Mouse (Mus musculus): ENCODE data around the gene Otud1. TPM values are rescaled to one million over a fixed set of nuclear protein-coding genes. Genes with fewer than 3 reads are reported as not detected.
A peak's percentile ranks its signal among the peaks of the same experiment; 100 is the strongest.

Gene Otud1
- polyA plus RNA-seq, 1 experiment from 2014 or later = 0.93 TPM

- H3K4me1 ChIP-seq = peaks cover 12% of the 10 kb centered on the region
- no peaks in the 10 kb centered on the region for H3K36me3 ChIP-seq
- no peak for ATAC-seq (ENCODE audit: insufficient number of reproducible peaks, insufficient read depth, low FRiP score, low TSS enrichment, low read depth)
- 20% methylated on average over 5 of the region's 5 CpGs for WGBS
- peak overlapping the region; percentile 81 for H3K4me2 ChIP-seq
- no peaks in the 10 kb centered on the region for H3K9me3 ChIP-seq
- H3K4me3 ChIP-seq = peak overlapping the region; percentile 71; the same call in 1 of the 2 replicates
- no peak overlapping the region for H3K9ac ChIP-seq
- H3K27ac ChIP-seq = no peak overlapping the region
- peaks cover 41% of the 10 kb centered on the region for H3K27me3 ChIP-seq
These were observed 1.1 kb upstream of the Otud1 start for GRCm38 (mm10) chr2:19656436-19656835.

GRCm38 (mm10) chr2:19657881-19658589 is 483 bp downstream of the Otud1 start:
- Histone ChIP-seq H3K4me3 (peak overlapping the region; percentile 71), H3K36me3 (no peaks in the 10 kb centered on the region), H3K4me2 (peak overlapping the region; percentile 81), H3K27me3 (peaks cover 43% of the 10 kb centered on the region), H3K9me3 (no peaks in the 10 kb centered on the region), H3K9ac (peak overlapping the region; percentile 77), H3K4me1 (peaks cover 12% of the 10 kb centered on the region), H3K27ac (peak overlapping the region; percentile 86)
- peak; percentile 84 for ATAC-seq (ENCODE audit: insufficient number of reproducible peaks, insufficient read depth, low FRiP score, low TSS enrichment, low read depth)
- WGBS = under 1% methylated on average over 87 of the region's 108 CpGs

- WGBS = 4% methylated on average over 49 of the region's 49 CpGs
- peak overlapping the region; percentile 86; the same call in 1 of the 2 replicates for H3K27ac ChIP-seq
- no peak for ATAC-seq (ENCODE audit: insufficient number of reproducible peaks, insufficient read depth, low FRiP score, low TSS enrichment, low read depth)
These were observed 1.3 kb downstream of the Otud1 start for GRCm38 (mm10) chr2:19658661-19659384.

GRCm38 (mm10) chr2:19660875-19661274 is 3.3 kb downstream of the Otud1 start:
- Histone ChIP-seq H3K27me3 (peaks cover 24% of the 10 kb centered on the region), H3K4me2 (no peak overlapping the region), H3K9me3 (no peaks in the 10 kb centered on the region), H3K36me3 (no peaks in the 10 kb centered on the region), H3K9ac (no peak overlapping the region), H3K4me3 (no peak overlapping the region), H3K27ac (no peak overlapping the region), H3K4me1 (peaks cover 14% of the 10 kb centered on the region)
- no peak for ATAC-seq (ENCODE audit: insufficient number of reproducible peaks, insufficient read depth, low FRiP score, low TSS enrichment, low read depth)

More at GRCm38 (mm10) chr2:19658661-19659384, 1.3 kb downstream of the Otud1 start:
- Histone ChIP-seq H3K9ac (peak overlapping the region; percentile 77), H3K4me1 (peaks cover 12% of the 10 kb centered on the region), H3K4me3 (peak overlapping the region; percentile 71), H3K4me2 (peak overlapping the region; percentile 81), H3K9me3 (no peaks in the 10 kb centered on the region), H3K36me3 (no peaks in the 10 kb centered on the region), H3K27me3 (peaks cover 36% of the 10 kb centered on the region)

GRCm38 (mm10) chr2:19663146-19663848 is 5.7 kb downstream of the Otud1 start:
- Histone ChIP-seq H3K27me3 (peaks cover 18% of the 10 kb centered on the region), H3K36me3 (no peaks in the 10 kb centered on the region), H3K4me3 (no peak overlapping the region), H3K4me1 (peaks cover 19% of the 10 kb centered on the region), H3K9me3 (no peaks in the 10 kb centered on the region), H3K9ac (no peak overlapping the region), H3K27ac (no peak overlapping the region), H3K4me2 (no peak overlapping the region)
- ATAC-seq (ENCODE audit: insufficient number of reproducible peaks, insufficient read depth, low FRiP score, low TSS enrichment, low read depth) = no peak
- 73% methylated on average over 4 of the region's 4 CpGs for WGBS

- no peak overlapping the region for H3K4me2 ChIP-seq
- no peak overlapping the region for H3K4me3 ChIP-seq
- ATAC-seq (ENCODE audit: insufficient number of reproducible peaks, insufficient read depth, low FRiP score, low TSS enrichment, low read depth) = no peak
- H3K4me1 ChIP-seq = peaks cover 10% of the 10 kb centered on the region
- WGBS = 75% methylated on average over 6 of the region's 6 CpGs
- H3K9me3 ChIP-seq = no peaks in the 10 kb centered on the region
- H3K27ac ChIP-seq = no peak overlapping the region
- H3K27me3 ChIP-seq = peaks cover 9% of the 10 kb centered on the region
- no peaks in the 10 kb centered on the region for H3K36me3 ChIP-seq
- no peak overlapping the region for H3K9ac ChIP-seq
These were observed 6.6 kb downstream of the Otud1 start for GRCm38 (mm10) chr2:19664147-19664546.

- WGBS = 47% methylated on average over 7 of the region's 7 CpGs
- no peak overlapping the region for H3K9ac ChIP-seq
- no peak overlapping the region for H3K4me3 ChIP-seq
- no peak for ATAC-seq (ENCODE audit: insufficient number of reproducible peaks, insufficient read depth, low FRiP score, low TSS enrichment, low read depth)
- no peaks in the 10 kb centered on the region for H3K36me3 ChIP-seq
- H3K27ac ChIP-seq = no peak overlapping the region
- H3K4me2 ChIP-seq = no peak overlapping the region
- H3K9me3 ChIP-seq = no peaks in the 10 kb centered on the region
- peaks cover 7% of the 10 kb centered on the region; the same call in 1 of the 2 replicates for H3K4me1 ChIP-seq
- 0 out of 2 replicates have a peak, but pooled peaks cover 5% of the 10 kb centered on the region for H3K27me3 ChIP-seq
These were observed 7.3 kb downstream of the Otud1 start for GRCm38 (mm10) chr2:19664555-19665475.

GRCm38 (mm10) chr2:19665841-19666240 is 8.3 kb downstream of the Otud1 start:
- 11% methylated on average over 3 of the region's 3 CpGs for WGBS
- Histone ChIP-seq H3K4me2 (no peak overlapping the region), H3K4me3 (no peak overlapping the region), H3K27me3 (0 out of 2 replicates have a peak, but pooled peaks cover 5% of the 10 kb centered on the region), H3K4me1 (peaks cover 7% of the 10 kb centered on the region; the same call in 1 of the 2 replicates), H3K27ac (no peak overlapping the region), H3K9ac (no peak overlapping the region), H3K9me3 (no peaks in the 10 kb centered on the region), H3K36me3 (no peaks in the 10 kb centered on the region)
- no peak for ATAC-seq (ENCODE audit: insufficient number of reproducible peaks, insufficient read depth, low FRiP score, low TSS enrichment, low read depth)

- Histone ChIP-seq H3K4me1 (peaks cover 3% of the 10 kb centered on the region; the same call in 1 of the 2 replicates), H3K36me3 (no peaks in the 10 kb centered on the region), H3K9me3 (no peaks in the 10 kb centered on the region), H3K9ac (no peak overlapping the region), H3K4me3 (no peak overlapping the region), H3K27ac (no peak overlapping the region), H3K27me3 (no peaks in the 10 kb centered on the region), H3K4me2 (no peak overlapping the region)
- WGBS = 82% methylated on average over 13 of the region's 13 CpGs
- ATAC-seq (ENCODE audit: insufficient number of reproducible peaks, insufficient read depth, low FRiP score, low TSS enrichment, low read depth) = no peak
These were observed 13.5 kb downstream of the Otud1 start for GRCm38 (mm10) chr2:19670851-19671688.

- Histone ChIP-seq H3K9me3 (no peaks in the 10 kb centered on the region), H3K27ac (no peak overlapping the region), H3K27me3 (no peaks in the 10 kb centered on the region), H3K36me3 (no peaks in the 10 kb centered on the region), H3K9ac (no peak overlapping the region), H3K4me2 (no peak overlapping the region), H3K4me1 (peaks cover 10% of the 10 kb centered on the region; the same call in 1 of the 2 replicates), H3K4me3 (no peak overlapping the region)
- ATAC-seq (ENCODE audit: insufficient number of reproducible peaks, insufficient read depth, low FRiP score, low TSS enrichment, low read depth) = no peak
- WGBS = 41% methylated on average over 3 of the region's 3 CpGs
These were observed 25.4 kb downstream of the Otud1 start for GRCm38 (mm10) chr2:19682997-19683396.
